Mouse (Mus musculus) small intestine, adult 2 months (tissue): Measurements from ENCODE around the gene Mef2b.

Experiments used
- CTCF ChIP-seq: fragments of 200-500 bp; IDR thresholded peaks from 2 replicates; pipeline ENCODE4 v1.5.1; 2012; ENCODE audit warnings: low read depth, mild to moderate bottlenecking, control low read depth, inconsistent platforms, low read length, moderate library complexity, mixed read lengths; ENCODE audit not compliant: insufficient replicate concordance, insufficient read length; ENCODE audit errors: extremely low read depth
- POLR2A ChIP-seq: fragments of 200-500 bp; IDR thresholded peaks from 2 replicates; pipeline ENCODE4 v1.6.1; 2012; ENCODE audit warnings: low read depth, mild to moderate bottlenecking, control low read depth, inconsistent platforms, low read length, moderate library complexity

DNA sequence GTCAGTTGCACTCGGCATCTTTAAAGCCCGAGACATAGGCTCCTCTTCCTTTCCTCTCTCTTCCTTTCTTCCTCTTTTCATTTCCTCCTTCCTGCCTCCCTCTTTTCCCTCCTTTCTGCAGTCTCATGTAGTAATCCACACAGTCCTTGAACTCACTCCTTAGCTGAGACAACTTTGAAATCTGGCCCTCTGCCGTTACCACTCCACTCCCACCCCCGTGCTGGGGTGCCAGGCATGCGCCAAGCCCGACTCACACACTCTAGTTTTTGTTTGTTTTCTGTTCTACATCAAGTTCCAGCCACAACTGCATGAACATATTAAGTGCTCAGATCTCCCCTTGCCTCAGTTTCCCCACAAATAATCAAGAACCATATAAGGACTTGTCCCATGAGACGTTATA, 34.6 kb upstream of the Mef2b start:
- no peak for TF ChIP-seq POLR2A
- TF ChIP-seq CTCF = no peak
